Mouse (Mus musculus) liver, adult 2 months (tissue): ENCODE measurements around the gene Cryzl1.

ENCODE experiments used
- CTCF ChIP-seq: fragments of 200-500 bp; IDR thresholded peaks from 2 replicates; pipeline ENCODE4 v1.5.1; 2011; ENCODE audit warnings: low read depth, low read length, control low read depth
- POLR2A ChIP-seq: fragments of 200-500 bp; IDR thresholded peaks from 2 replicates; pipeline ENCODE4 v1.6.1; 2011; ENCODE audit warnings: low read length, control low read depth; ENCODE audit not compliant: insufficient read depth; ENCODE audit errors: extremely low read depth

DNA sequence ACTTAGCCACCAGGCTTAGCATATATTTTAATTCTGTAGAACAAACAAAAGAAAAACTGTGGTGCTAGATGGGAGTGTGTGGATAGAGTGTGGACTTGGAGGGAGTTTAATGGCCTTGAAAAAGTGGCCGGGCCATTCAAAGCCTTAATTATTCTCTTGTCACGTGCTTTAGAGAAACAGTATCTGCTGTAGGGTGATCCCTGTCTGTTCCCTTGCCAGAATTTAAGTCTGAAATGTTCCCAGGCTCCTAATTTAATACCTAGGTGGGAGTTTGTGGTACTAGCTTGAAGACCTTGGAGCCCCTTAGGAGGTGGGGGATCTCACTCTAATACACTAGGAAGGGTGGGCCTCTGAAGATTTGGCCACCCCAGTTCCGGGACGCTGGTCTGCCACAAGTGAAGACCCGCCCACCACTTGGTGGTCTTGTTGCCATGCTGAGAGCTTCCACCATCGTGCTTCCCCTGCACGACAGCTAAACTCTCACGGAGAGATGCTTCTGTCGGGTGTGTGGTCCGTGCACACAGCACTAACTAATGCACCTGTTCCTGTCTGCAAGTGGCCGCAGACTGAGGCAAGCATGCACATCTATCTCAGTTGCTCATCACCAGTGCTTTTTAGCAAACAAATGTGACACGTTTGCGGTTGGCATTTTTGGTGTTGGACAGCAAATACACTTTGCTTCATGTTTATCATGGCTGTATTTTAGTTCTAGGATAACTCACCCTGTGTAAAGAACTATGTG lies 23.0 kb upstream of the Cryzl1 start:
- TF ChIP-seq POLR2A (no peak), CTCF (no peak)
